Mouse (Mus musculus) ES-Bruce4 (cell line): ENCODE measurements around the gene Fam102a.

ENCODE experiments used
- CTCF ChIP-seq: IDR thresholded peaks from one replicate; pipeline ENCODE4 v1.8.1; 2011; ENCODE audit warnings: low read depth, low read length
- EP300 ChIP-seq: IDR thresholded peaks from 2 replicates; pipeline ENCODE4 v1.6.1; 2011; ENCODE audit warnings: low read depth, low read length; ENCODE audit not compliant: insufficient read depth
- POLR2A ChIP-seq: IDR thresholded peaks from one replicate; pipeline ENCODE4 v1.8.1; 2011; ENCODE audit warnings: low read length; ENCODE audit not compliant: insufficient read depth

GRCm38 (mm10) chr2:32590224-32590623 is 55.1 kb downstream of the Fam102a start:
- no peak for TF ChIP-seq CTCF
- no peak for TF ChIP-seq POLR2A
- no peak for TF ChIP-seq EP300
